In genomic region chr16:31320954-31321353, GRCm38 (mm10) we compare ENCODE assay signal across 27 mouse cellular contexts. TPM values are rescaled to one million over a fixed set of nuclear protein-coding genes. Genes with fewer than 3 reads are reported as not detected.
A peak's percentile ranks its signal among the peaks of the same experiment; 100 is the strongest.
DNase-seq lines count a peak whose midpoint lies in the region; ATAC-seq and TF ChIP-seq lines count a peak whose summit lies in the region.
"Had no signal": no experiment of that assay in that cellular context is flagged by ENCODE, and none has a peak within 500 bp of the region (broad histone marks: within the 10 kb centered on the region; RNA-seq: fewer than 3 reads in every experiment).

No protein-coding gene starts in this region.

- 43% methylated on average over 7 of the region's 7 CpGs for WGBS in forebrain, embryonic 10.5 days
- 25% methylated on average over 7 of the region's 7 CpGs for WGBS in forebrain, embryonic 15.5 days
- WGBS in midbrain, embryonic 10.5 days: 46% methylated on average over 7 of the region's 7 CpGs
- WGBS in midbrain, postnatal 0 days: 23% methylated on average over 7 of the region's 7 CpGs

- peaks cover 22% of the 10 kb centered on the region for H3K4me1 ChIP-seq in forebrain, embryonic 10.5 days
- no peaks in the 10 kb centered on the region for H3K4me1 ChIP-seq in forebrain, embryonic 15.5 days
- peaks cover 28% of the 10 kb centered on the region for H3K4me1 ChIP-seq in midbrain, embryonic 10.5 days
- no peaks in the 10 kb centered on the region for H3K4me1 ChIP-seq in midbrain, postnatal 0 days (ENCODE audit: insufficient read depth, low read length)

- H3K4me3 ChIP-seq in forebrain, embryonic 10.5 days: no peak overlapping the region; the same call in 1 of the 2 replicates
- no peak overlapping the region for H3K4me3 ChIP-seq in forebrain, embryonic 15.5 days
- H3K4me3 ChIP-seq in midbrain, embryonic 10.5 days: peak overlapping the region; percentile 27; the same call in 1 of the 2 replicates
- H3K4me3 ChIP-seq in midbrain, postnatal 0 days (ENCODE audit: low read depth, low read length): no peak overlapping the region
- H3K4me3 ChIP-seq: embryonic facial prominence, embryonic 12.5 days; embryonic facial prominence, embryonic 15.5 days; hindbrain, embryonic 10.5 days; hindbrain, embryonic 13.5 days had no signal

- H3K4me2 ChIP-seq in forebrain, embryonic 15.5 days (replicated peaks): no peak overlapping the region
- no peak overlapping the region for H3K4me2 ChIP-seq in midbrain, postnatal 0 days (ENCODE audit: low read depth, low read length, poor library complexity, severe bottlenecking)
- H3K4me2 ChIP-seq: embryonic facial prominence, embryonic 12.5 days; embryonic facial prominence, embryonic 15.5 days; heart, embryonic 11.5 days; hindbrain, embryonic 13.5 days had no signal

- no peak for ATAC-seq in forebrain, embryonic 15.5 days (replicated peaks)
- ATAC-seq in midbrain, postnatal 0 days (ENCODE audit: low FRiP score): no peak
- ATAC-seq: forebrain, embryonic 14.5 days; hindbrain, embryonic 16.5 days; Patski had no signal

- H3K9me3 ChIP-seq in forebrain, embryonic 10.5 days: no peaks in the 10 kb centered on the region
- no peaks in the 10 kb centered on the region for H3K9me3 ChIP-seq in forebrain, embryonic 15.5 days
- no peaks in the 10 kb centered on the region for H3K9me3 ChIP-seq in midbrain, embryonic 10.5 days (replicated peaks)
- H3K9me3 ChIP-seq in midbrain, postnatal 0 days (ENCODE audit: low read length): no peaks in the 10 kb centered on the region
- H3K9me3 ChIP-seq: embryonic facial prominence, embryonic 12.5 days; embryonic facial prominence, embryonic 15.5 days; G1E; hindbrain, embryonic 10.5 days; hindbrain, embryonic 13.5 days had no signal

- no peaks in the 10 kb centered on the region for H3K36me3 ChIP-seq in forebrain, embryonic 10.5 days (replicated peaks)
- no peaks in the 10 kb centered on the region for H3K36me3 ChIP-seq in forebrain, embryonic 15.5 days
- no peaks in the 10 kb centered on the region for H3K36me3 ChIP-seq in midbrain, embryonic 10.5 days
- H3K36me3 ChIP-seq in midbrain, postnatal 0 days (ENCODE audit: insufficient read depth, low read length): no peaks in the 10 kb centered on the region
- H3K36me3 ChIP-seq: embryonic facial prominence, embryonic 12.5 days; embryonic facial prominence, embryonic 15.5 days; G1E; hindbrain, embryonic 10.5 days; hindbrain, embryonic 13.5 days had no signal

- TF ChIP-seq CTCF in midbrain, postnatal 0 days (IDR thresholded peaks at IDR 0.05): no peak

- no peak overlapping the region for H3K9ac ChIP-seq in forebrain, embryonic 15.5 days (replicated peaks)
- H3K9ac ChIP-seq in midbrain, postnatal 0 days (replicated peaks; ENCODE audit: low read length, poor library complexity, severe bottlenecking): no peak overlapping the region
- H3K9ac ChIP-seq: embryonic facial prominence, embryonic 12.5 days; embryonic facial prominence, embryonic 15.5 days; hindbrain, embryonic 13.5 days had no signal

- no peak for DNase-seq in forebrain, embryonic 10.5 days (ENCODE audit: extremely low spot score, low spot score)
- peak; percentile 43 for DNase-seq in midbrain, embryonic 10.5 days (ENCODE audit: low spot score)
- no peak for DNase-seq in midbrain, postnatal 0 days (ENCODE audit: low spot score)
- DNase-seq in retina, adult 2 months (ENCODE audit: low read depth, low spot score): peak; percentile 25
- DNase-seq in retina, embryonic 14.5 days (ENCODE audit: low spot score): no peak
- peak; percentile 33 for DNase-seq in retina, postnatal 7 days (ENCODE audit: low read depth, low spot score)
- no peak for DNase-seq in ovary, postnatal 36 days (ENCODE audit: low spot score)
- DNase-seq: adrenal gland, adult 2 months; adrenal gland, postnatal 14 days; cerebellum, adult 11 months; cerebellum, adult 2 months; cerebellum, adult 9-11 months; cerebellum, postnatal 25 days; gastrocnemius, postnatal 10 days; heart, postnatal 36 days had no signal

- H3K27me3 ChIP-seq in forebrain, embryonic 10.5 days (ENCODE audit: poor library complexity, severe bottlenecking): no peaks in the 10 kb centered on the region
- no peaks in the 10 kb centered on the region for H3K27me3 ChIP-seq in forebrain, embryonic 15.5 days
- no peaks in the 10 kb centered on the region for H3K27me3 ChIP-seq in midbrain, embryonic 10.5 days (ENCODE audit: low read depth, poor library complexity, severe bottlenecking)
- no peaks in the 10 kb centered on the region for H3K27me3 ChIP-seq in midbrain, postnatal 0 days (ENCODE audit: insufficient read depth, low read length)
- H3K27me3 ChIP-seq: CH12.LX; embryonic facial prominence, embryonic 12.5 days; embryonic facial prominence, embryonic 15.5 days; hindbrain, embryonic 13.5 days; Patski had no signal

- peak overlapping the region; percentile 26; the same call in 1 of the 2 replicates for H3K27ac ChIP-seq in forebrain, embryonic 10.5 days
- H3K27ac ChIP-seq in forebrain, embryonic 15.5 days (replicated peaks): no peak overlapping the region
- H3K27ac ChIP-seq in midbrain, embryonic 10.5 days (replicated peaks): peak overlapping the region; percentile 58
- no peak overlapping the region for H3K27ac ChIP-seq in midbrain, postnatal 0 days (ENCODE audit: low read depth, low read length)
- H3K27ac ChIP-seq: embryonic facial prominence, embryonic 12.5 days; embryonic facial prominence, embryonic 15.5 days; hindbrain, embryonic 10.5 days; hindbrain, embryonic 13.5 days had no signal

RNA-seq across cellular contexts. Expression of gene Apod, which starts 6.3 kb away (rescaled TPM):
- 16.8 and 24.4 TPM in 2 replicates for polyA plus RNA-seq in forebrain, embryonic 10.5 days (2016; fragmentation: Nextera tagmentation; extraction: Ambion mirVana)
- 56.2 and 60.7 TPM in 2 replicates for polyA plus RNA-seq in forebrain, embryonic 15.5 days (2015; fragmentation: Nextera tagmentation; extraction: Ambion mirVana)
- 17.4 and 29.0 TPM in 2 replicates for polyA plus RNA-seq in midbrain, embryonic 10.5 days (2016; fragmentation: Nextera tagmentation; extraction: Ambion mirVana)
- total RNA-seq in midbrain, postnatal 0 days (2014; rRNA removed): 79.0 and 97.3 TPM in 2 replicates
- polyA plus RNA-seq in midbrain, postnatal 0 days (2015; fragmentation: Nextera tagmentation; extraction: Ambion mirVana): 226 and 252 TPM in 2 replicates
- total RNA-seq: common myeloid progenitor, adult 5-6 weeks; G1E had no signal
- polyA plus RNA-seq: G1E; heart, embryonic 11.5 days; Patski had no signal

RNA-seq across cellular contexts. Expression of gene Ppp1r2, which starts 45.9 kb away (rescaled TPM):
- polyA plus RNA-seq in forebrain, embryonic 10.5 days (2016; fragmentation: Nextera tagmentation; extraction: Ambion mirVana): 91.3 and 91.7 TPM in 2 replicates
- polyA plus RNA-seq in forebrain, embryonic 15.5 days (2015; fragmentation: Nextera tagmentation; extraction: Ambion mirVana): 84.3 and 89.5 TPM in 2 replicates
- 96.7 and 101 TPM in 2 replicates for polyA plus RNA-seq in midbrain, embryonic 10.5 days (2016; fragmentation: Nextera tagmentation; extraction: Ambion mirVana)
- total RNA-seq in midbrain, postnatal 0 days (2014; rRNA removed): 63.2 and 73.3 TPM in 2 replicates
- polyA plus RNA-seq in midbrain, postnatal 0 days (2015; fragmentation: Nextera tagmentation; extraction: Ambion mirVana): 98.8 and 101 TPM in 2 replicates

Comparison
In these comparisons a context has a peak if more than half of its experiments do, and no peak if none do; other contexts are left out.
1. DNase-seq: peak in midbrain, embryonic 10.5 days (single experiment), retina, adult 2 months (single experiment) and retina, postnatal 7 days (single experiment); none in forebrain, embryonic 10.5 days (single experiment), midbrain, postnatal 0 days (single experiment), retina, embryonic 14.5 days (single experiment) and ovary, postnatal 36 days (single experiment).
2. H3K27ac ChIP-seq: peak in forebrain, embryonic 10.5 days (single experiment) and midbrain, embryonic 10.5 days (single experiment); none in forebrain, embryonic 15.5 days (single experiment) and midbrain, postnatal 0 days (single experiment).